Mouse (Mus musculus) adipose tissue, adult 10 weeks (tissue): Measurements from ENCODE around the gene Bik. TPM values are rescaled to one million over a fixed set of nuclear protein-coding genes. Genes with fewer than 3 reads are reported as not detected.

Experiments
- polyA plus RNA-seq: library from polyadenylated mRNA; stranded (reverse); fragments of 350-450 nt; fragmentation: Illumina TruSeq; extraction: RNeasy Lipid Tissue Mini Kit (QIAGEN cat#74804); gene quantifications from one replicate; pipeline ENCODE4 v1.2.3, GENCODE M21; 2014; ENCODE audit warnings: low read depth, low replicate concordance

Bik gene
- polyA plus RNA-seq: 5.3 TPM

DNA sequence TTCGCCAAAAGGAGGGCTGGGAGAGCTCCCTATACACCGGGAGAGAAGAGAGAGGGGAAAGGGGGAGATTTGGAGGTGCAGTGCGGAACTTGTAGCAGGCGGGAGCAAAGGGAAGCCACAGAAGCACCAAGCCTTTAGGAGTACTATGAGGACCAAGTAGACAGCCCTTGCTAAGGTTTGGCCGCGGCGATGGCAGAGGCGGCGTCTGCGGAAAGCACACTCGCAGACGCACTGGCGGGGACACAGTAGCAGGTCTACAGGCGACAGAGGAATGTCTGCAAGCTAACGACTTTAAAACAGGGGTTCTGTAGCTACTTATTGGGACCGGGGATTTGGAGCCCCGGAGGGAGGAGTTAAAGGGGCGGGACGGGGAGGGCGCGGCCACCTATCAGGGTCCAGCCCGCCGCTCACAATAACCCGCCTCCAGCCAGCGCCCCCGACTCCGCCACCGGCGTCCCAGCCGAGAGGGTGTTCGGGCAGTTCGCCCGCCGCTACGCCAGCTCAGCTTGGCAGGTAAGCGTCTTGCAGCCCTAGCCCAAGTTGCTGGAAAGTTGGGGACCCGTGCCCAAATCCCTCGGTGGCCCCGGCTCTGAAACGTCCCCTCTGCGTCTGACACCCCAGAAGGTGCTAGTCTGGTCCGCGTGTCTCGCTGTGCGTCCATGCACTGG is at the start of gene Bik:
Bik (plus strand) TSS at position 439 of the 668 bp plus-strand sequence.

DNA sequence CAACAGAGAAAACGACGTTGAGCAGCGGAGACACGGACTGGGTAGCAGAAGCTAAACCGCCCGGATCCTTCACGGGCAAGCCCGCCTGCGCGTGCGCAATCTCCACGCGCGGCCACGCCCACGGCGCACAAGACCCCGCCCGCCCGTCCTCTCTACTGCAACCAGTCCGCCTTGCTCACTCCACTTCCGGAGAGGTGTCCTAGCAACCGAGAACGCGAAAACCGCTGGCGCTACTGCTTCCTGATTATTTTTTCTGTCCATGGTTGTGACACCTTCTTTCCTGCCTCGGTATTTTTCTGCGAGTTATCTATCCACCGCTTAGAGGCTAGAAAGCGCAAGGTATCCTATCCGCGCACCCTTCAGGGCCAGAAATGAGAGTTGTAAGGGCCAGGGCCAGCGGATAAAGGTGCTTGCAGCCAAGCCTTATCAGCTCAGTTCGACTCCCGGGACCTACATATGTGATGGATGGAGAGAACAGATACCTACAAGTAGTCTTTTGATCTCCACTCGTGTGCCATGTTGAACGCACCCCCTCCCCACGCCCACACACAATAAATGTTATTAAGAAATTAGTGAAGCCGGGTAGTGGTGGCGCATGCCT is 15.8 kb upstream of the Bik start, which contains the start of gene Ttll1:
Ttll1 (minus strand) TSS at position 89 of the 601 bp plus-strand sequence.

DNA sequence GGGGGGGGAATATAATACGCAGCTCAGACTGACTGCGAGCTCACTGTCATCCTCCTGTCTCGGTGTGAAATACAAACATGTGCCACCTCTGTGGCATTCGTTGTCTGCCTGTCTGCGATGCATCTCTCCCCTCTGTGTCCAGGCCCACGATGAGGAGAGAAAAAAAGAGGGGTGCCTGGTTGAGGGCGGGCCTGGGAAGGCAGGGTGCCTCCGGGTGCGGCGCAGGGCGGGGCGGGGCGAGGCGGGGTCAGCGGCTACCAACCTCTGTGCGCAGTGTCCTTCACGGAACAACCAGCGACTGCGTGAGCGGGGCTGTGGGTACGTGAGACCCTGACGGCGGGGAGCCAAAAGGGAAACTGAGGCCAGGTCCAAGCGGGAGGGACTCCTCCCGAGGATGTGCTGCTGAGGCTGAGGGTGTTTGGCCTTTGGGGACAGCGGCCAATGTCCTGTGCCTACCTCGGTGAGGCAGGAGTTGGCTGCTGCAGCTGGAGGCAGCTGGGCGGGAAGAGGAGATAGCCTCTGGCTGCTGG is 36.7 kb downstream of the Bik start, which contains the start of the genes Tspo and Mcat:
Tspo (plus strand) TSS at position 266 of the 530 bp plus-strand sequence.
Mcat (minus strand) TSS at position 461 of the 530 bp plus-strand sequence.

Other genes starting within 250 kb of the Bik start
- 39.2 TPM for gene Arfgap3, start 176.6 kb upstream of the Bik start, polyA plus RNA-seq
- 46.8 TPM for gene Pacsin2, start 62.3 kb upstream of the Bik start, polyA plus RNA-seq
- gene Ttll1, start 16.0 kb upstream of the Bik start, polyA plus RNA-seq: 7.3 TPM
- 268 TPM for gene Tspo, start 36.7 kb downstream of the Bik start, polyA plus RNA-seq
- gene Mcat, start 36.9 kb downstream of the Bik start, polyA plus RNA-seq: 20.3 TPM
- gene Ttll12, start 68.3 kb downstream of the Bik start, polyA plus RNA-seq: 11.1 TPM
- 46.5 TPM for gene Scube1, start 198.2 kb downstream of the Bik start, polyA plus RNA-seq